Mouse (Mus musculus) yolk sac, embryonic 10.5 days (tissue): ENCODE results near the gene Ism1.

Experiments
- DNase-seq: peaks from one replicate; pipeline ENCODE4 v3.0.0-alpha.2; 2017; ENCODE audit warnings: low spot score

Gene Ism1

GRCm38 (mm10) chr2:139677809-139678274 lies at the start of gene Ism1:
Gene Ism1, plus strand, starts transcription at chr2:139678178.
- peak; percentile 57 for DNase-seq

GRCm38 (mm10) chr2:139628731-139629130 lies 49.2 kb upstream of the Ism1 start:
- no peak for DNase-seq

- DNase-seq = no peak
Measured at GRCm38 (mm10) chr2:139629653-139630052, 48.3 kb upstream of the Ism1 start.

GRCm38 (mm10) chr2:139634506-139634905 lies 43.5 kb upstream of the Ism1 start:
- DNase-seq = no peak

- no peak for DNase-seq
Measured at GRCm38 (mm10) chr2:139637861-139638260, 40.1 kb upstream of the Ism1 start.

GRCm38 (mm10) chr2:139641757-139642385 lies 36.1 kb upstream of the Ism1 start:
- DNase-seq = no peak

GRCm38 (mm10) chr2:139649518-139649917 lies 28.5 kb upstream of the Ism1 start:
- DNase-seq = no peak

GRCm38 (mm10) chr2:139656750-139657149 lies 21.2 kb upstream of the Ism1 start:
- DNase-seq = no peak

GRCm38 (mm10) chr2:139671838-139672237 lies 6.1 kb upstream of the Ism1 start:
- DNase-seq = no peak

GRCm38 (mm10) chr2:139672371-139672770 lies 5.6 kb upstream of the Ism1 start:
- no peak for DNase-seq

GRCm38 (mm10) chr2:139677065-139677762 lies 764 bp upstream of the Ism1 start:
- peak; percentile 38 for DNase-seq

GRCm38 (mm10) chr2:139678275-139679140 lies 530 bp downstream of the Ism1 start:
- peak; percentile 63 for DNase-seq

- no peak for DNase-seq
Measured at GRCm38 (mm10) chr2:139682540-139682939, 4.6 kb downstream of the Ism1 start.

- DNase-seq = no peak
Measured at GRCm38 (mm10) chr2:139689442-139690003, 11.5 kb downstream of the Ism1 start.

GRCm38 (mm10) chr2:139693521-139693920 lies 15.5 kb downstream of the Ism1 start:
- DNase-seq = no peak

GRCm38 (mm10) chr2:139694638-139695037 lies 16.7 kb downstream of the Ism1 start:
- DNase-seq = no peak

GRCm38 (mm10) chr2:139696578-139696977 lies 18.6 kb downstream of the Ism1 start:
- no peak for DNase-seq

GRCm38 (mm10) chr2:139700609-139701008 lies 22.6 kb downstream of the Ism1 start:
- no peak for DNase-seq

- no peak for DNase-seq
Measured at GRCm38 (mm10) chr2:139704951-139705350, 27.0 kb downstream of the Ism1 start.

- DNase-seq = no peak
Measured at GRCm38 (mm10) chr2:139708194-139708899, 30.4 kb downstream of the Ism1 start.

GRCm38 (mm10) chr2:139711640-139712039 lies 33.7 kb downstream of the Ism1 start:
- no peak for DNase-seq

- DNase-seq = no peak
Measured at GRCm38 (mm10) chr2:139712046-139712445, 34.1 kb downstream of the Ism1 start.
